26 mouse cellular contexts compared by ENCODE assay signal in the genomic region with DNA sequence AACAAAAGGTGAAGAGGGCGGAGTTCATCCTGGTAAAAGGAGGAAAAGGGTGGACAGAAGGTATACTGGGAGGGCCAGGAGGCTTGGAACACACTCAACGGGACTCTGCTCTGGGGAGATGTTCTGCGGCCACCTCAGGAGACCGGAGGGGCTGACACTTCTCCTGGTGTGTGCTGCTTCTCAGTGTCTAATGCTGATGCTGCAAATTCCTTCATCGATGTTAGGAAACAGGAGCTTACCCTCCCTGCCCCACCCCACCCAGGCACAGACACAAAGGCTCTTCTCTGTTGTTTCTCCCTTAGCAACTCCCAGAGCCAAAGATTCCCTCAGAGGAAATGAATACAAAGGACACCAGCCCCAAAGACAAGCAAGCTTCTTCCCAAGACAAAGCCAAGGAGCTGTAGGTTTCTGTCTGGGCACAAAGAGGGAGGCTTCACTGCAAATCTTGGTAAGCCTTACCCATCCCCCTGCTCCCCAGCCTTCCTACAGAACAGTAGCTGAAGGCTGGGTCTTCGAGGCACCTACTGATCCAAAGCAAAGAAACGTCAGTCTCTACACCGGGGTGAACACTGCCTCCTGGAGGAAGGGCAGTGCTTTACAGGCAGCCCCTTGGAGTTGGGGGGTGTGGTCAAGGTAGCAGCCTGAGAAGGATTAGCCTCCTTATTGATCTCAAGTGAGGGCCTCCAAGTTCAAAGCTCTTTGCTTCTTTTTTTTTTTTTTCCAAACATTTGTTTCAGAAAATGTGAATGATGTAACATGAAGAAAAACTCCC.
A peak's percentile ranks its signal among the peaks of the same experiment; 100 is the strongest.
DNase-seq lines count a peak whose midpoint lies in the region; ATAC-seq and TF ChIP-seq lines count a peak whose summit lies in the region.
"Had no signal": no experiment of that assay in that cellular context is flagged by ENCODE, and none has a peak within 500 bp of the region (broad histone marks: within the 10 kb centered on the region; RNA-seq: fewer than 3 reads in every experiment).

No protein-coding gene starts in this region.

- no peak overlapping the region for H3K4me2 ChIP-seq in CH12.LX (ENCODE audit: insufficient read depth, low read depth, poor library complexity, severe bottlenecking)
- H3K4me2 ChIP-seq in neural tube, embryonic 15.5 days, result no peak overlapping the region
- H3K4me2 ChIP-seq: embryonic facial prominence, embryonic 13.5 days; forebrain, embryonic 12.5 days; heart, embryonic 13.5 days; hindbrain, embryonic 15.5 days; liver, embryonic 12.5 days had no signal

- TF ChIP-seq EP300 in CH12.LX (IDR thresholded peaks at IDR 0.05; ENCODE audit: low read length), result no peak

- dilution Hi-C loops in CH12.LX (cut with MboI; ENCODE audit: extremely low pct_ligation_motif_present, extremely low pct_unique_long_range_greater_than_20kb, low sequenced_read_pairs), result no loop called here

- no peaks in the 10 kb centered on the region for H3K27me3 ChIP-seq in liver, adult 2 months (ENCODE audit: control insufficient read depth, insufficient read depth, low read length)
- H3K27me3 ChIP-seq in CH12.LX (replicated peaks) (peaks cover 3% of the 10 kb centered on the region), E14TG2a.4 (ENCODE audit: insufficient read depth, low read length) (peaks cover 13% of the 10 kb centered on the region; the same call in 1 of the 2 replicates)
- H3K27me3 ChIP-seq in neural tube, embryonic 15.5 days (replicated peaks), result no peaks in the 10 kb centered on the region
- H3K27me3 ChIP-seq: heart, embryonic 13.5 days; hindbrain, embryonic 15.5 days; liver, embryonic 12.5 days had no signal

- intact Hi-C loops in left cerebral cortex, postnatal 10 days (cut with DNase I), result no loop called here

- H3K4me1 ChIP-seq in liver, adult 2 months (ENCODE audit: control insufficient read depth, insufficient read depth, low read length), result peaks cover 2% of the 10 kb centered on the region; the same call in 1 of the 2 replicates
- H3K4me1 ChIP-seq in CH12.LX (ENCODE audit: control insufficient read depth in 1 of 2, insufficient read depth in 2 of 2) (peaks cover 0 to 6% of the 10 kb centered on the region in 2 experiments; a peak in 2 of 4 replicates), E14TG2a.4 (replicated peaks; ENCODE audit: low read depth, low read length) (peaks cover 4% of the 10 kb centered on the region; the same call in 1 of the 2 replicates)
- H3K4me1 ChIP-seq in neural tube, embryonic 15.5 days, result no peaks in the 10 kb centered on the region
- H3K4me1 ChIP-seq: hindbrain, embryonic 15.5 days; liver, embryonic 12.5 days had no signal

- peak; percentile 25; the same call in 1 of the 2 replicates for TF ChIP-seq CTCF in liver, adult 2 months (IDR thresholded peaks at IDR 0.05; ENCODE audit: low read depth, low read length)
- TF ChIP-seq CTCF in CH12.LX (conservative IDR thresholded peaks at IDR 0.05 in 1 of 2, IDR thresholded peaks at IDR 0.05 in 1 of 2; ENCODE audit: low read depth in 2 of 2, low read length in 2 of 2) (peak; percentile 9 to 65; a peak in 2 of 4 replicates), E14TG2a.4 (conservative IDR thresholded peaks at IDR 0.05; ENCODE audit: low read length) (peak; percentile 65)
- TF ChIP-seq CTCF in brain, embryonic 14.5 days (IDR thresholded peaks at IDR 0.05; ENCODE audit: borderline replicate concordance, extremely low read depth, insufficient read depth, insufficient read length), result 0 out of 2 replicates have a peak, but pooled peaks have one; percentile 1

- no peak for TF ChIP-seq POLR2A in liver, adult 2 months (IDR thresholded peaks at IDR 0.05; ENCODE audit: extremely low read depth, insufficient read depth, low read length)
- TF ChIP-seq POLR2A in CH12.LX (IDR thresholded peaks at IDR 0.05; ENCODE audit: low read depth, low read length), result no peak
- TF ChIP-seq POLR2A in brain, embryonic 14.5 days (IDR thresholded peaks at IDR 0.05; ENCODE audit: borderline replicate concordance, extremely low read depth, insufficient read depth, insufficient read length, poor library complexity, severe bottlenecking), result no peak

- H3K9me3 ChIP-seq in CH12.LX (replicated peaks; ENCODE audit: low read length) (no peaks in the 10 kb centered on the region), E14TG2a.4 (ENCODE audit: low read length) (no peaks in the 10 kb centered on the region)
- no peaks in the 10 kb centered on the region for H3K9me3 ChIP-seq in neural tube, embryonic 15.5 days (replicated peaks)
- H3K9me3 ChIP-seq: forebrain, embryonic 12.5 days; heart, embryonic 13.5 days; hindbrain, embryonic 15.5 days; liver, embryonic 12.5 days had no signal

- no peaks in the 10 kb centered on the region for H3K36me3 ChIP-seq in liver, adult 2 months (ENCODE audit: control insufficient read depth, insufficient read depth, low read length)
- H3K36me3 ChIP-seq in CH12.LX (replicated peaks in 1 of 2; ENCODE audit: control insufficient read depth in 1 of 2, insufficient read depth in 1 of 2, low read length in 1 of 2) (no peaks in the 10 kb centered on the region), E14TG2a.4 (ENCODE audit: insufficient read depth, low read length) (no peaks in the 10 kb centered on the region)
- no peaks in the 10 kb centered on the region for H3K36me3 ChIP-seq in neural tube, embryonic 15.5 days
- H3K36me3 ChIP-seq: embryonic facial prominence, embryonic 13.5 days; forebrain, embryonic 12.5 days; G1E; heart, embryonic 13.5 days; hindbrain, embryonic 15.5 days; liver, embryonic 12.5 days had no signal

- H3K4me3 ChIP-seq in liver, adult 2 months (ENCODE audit: insufficient read depth, low read depth, low read length), result no peak overlapping the region
- no peak overlapping the region for H3K4me3 ChIP-seq in CH12.LX (replicated peaks in 1 of 3; ENCODE audit: low read depth in 2 of 3, low read length in 2 of 3, poor library complexity in 1 of 3)
- H3K4me3 ChIP-seq in E14TG2a.4 (replicated peaks; ENCODE audit: low read length), result no peak overlapping the region
- H3K4me3 ChIP-seq in neural tube, embryonic 15.5 days (replicated peaks), result no peak overlapping the region
- H3K4me3 ChIP-seq: embryonic facial prominence, embryonic 13.5 days; erythroblast, embryonic 14.5 days; forebrain, embryonic 12.5 days; heart, adult 2 months; heart, embryonic 13.5 days; hindbrain, embryonic 15.5 days; liver, embryonic 12.5 days had no signal

- DNase-seq in liver, adult 2 months (ENCODE audit: extremely low read depth, low read depth, low spot score), result no peak
- DNase-seq in liver, result no peak
- DNase-seq in CH12.LX (ENCODE audit: extremely low read depth), result peak; percentile 24
- DNase-seq in brain, embryonic 14.5 days (ENCODE audit: low read depth), result no peak
- no peak for DNase-seq in left cerebral cortex, postnatal 10 days (ENCODE audit: extremely low spot score in 1 of 2, low spot score in 2 of 2)
- DNase-seq: adrenal gland, postnatal 10 days; cerebellum, adult 2 months; cerebellum, postnatal 25 days; gastrocnemius, postnatal 25 days; heart, adult 2 months; heart, postnatal 14 days; kidney, postnatal 10 days; lung, adult 2 months; lung, postnatal 4 days had no signal

- peak; percentile 46 for TF ChIP-seq RAD21 in CH12.LX (IDR thresholded peaks at IDR 0.05; ENCODE audit: low read depth, low read length)

- in situ Hi-C loops in CH12.LX (cut with MboI; ENCODE audit: low pct_ligation_motif_present, low pct_unique_long_range_greater_than_20kb, low sequenced_read_pairs), result no loop called here

- H3K79me2 ChIP-seq in liver, adult 2 months (ENCODE audit: control insufficient read depth, insufficient read depth, low read length), result no peaks in the 10 kb centered on the region
- H3K79me2 ChIP-seq in CH12.LX (replicated peaks; ENCODE audit: control insufficient read depth, extremely low read depth, insufficient read depth, poor library complexity, severe bottlenecking), result no peaks in the 10 kb centered on the region

- WGBS in liver, adult 2 months, result 87% methylated on average over 8 of the region's 8 CpGs
- 91% methylated on average over 8 of the region's 8 CpGs for WGBS in neural tube, embryonic 15.5 days

- no peak overlapping the region for H3K27ac ChIP-seq in liver, adult 2 months (replicated peaks; ENCODE audit: insufficient read depth, low read depth, low read length)
- H3K27ac ChIP-seq in CH12.LX (ENCODE audit: insufficient read depth, low read depth), result no peak overlapping the region
- no peak overlapping the region for H3K27ac ChIP-seq in neural tube, embryonic 15.5 days (replicated peaks)
- H3K27ac ChIP-seq: embryonic facial prominence, embryonic 13.5 days; forebrain, embryonic 12.5 days; heart, adult 2 months; heart, embryonic 13.5 days; hindbrain, embryonic 15.5 days; liver, embryonic 12.5 days had no signal

- ATAC-seq in neural tube, embryonic 15.5 days (ENCODE audit: low FRiP score), result no peak
- ATAC-seq: activated CD4-positive, CD25-positive, alpha-beta regulatory T cell, adult 4 months; intestine, embryonic 16.5 days; liver, embryonic 12.5 days; Patski had no signal

- H3K9ac ChIP-seq in liver, adult 2 months (ENCODE audit: low read depth, low read length), result no peak overlapping the region
- no peak overlapping the region for H3K9ac ChIP-seq in CH12.LX (ENCODE audit: insufficient read depth, low read depth)
- no peak overlapping the region for H3K9ac ChIP-seq in neural tube, embryonic 15.5 days (replicated peaks)
- H3K9ac ChIP-seq: embryonic facial prominence, embryonic 13.5 days; forebrain, embryonic 12.5 days; heart, embryonic 13.5 days; hindbrain, embryonic 15.5 days; liver, embryonic 12.5 days had no signal

TF ChIP-seq in CH12.LX, 34 proteins besides CTCF, POLR2A, EP300 and RAD21:
- TF ChIP-seq E2F4 (IDR thresholded peaks at IDR 0.05; ENCODE audit: insufficient replicate concordance, low read depth, low read length) (no peak), SMC3 (IDR thresholded peaks at IDR 0.05; ENCODE audit: low read depth, low read length) (peak; percentile 57), MAFK (IDR thresholded peaks at IDR 0.05; ENCODE audit: insufficient replicate concordance, low read length) (0 out of 2 replicates have a peak, but pooled peaks have one; percentile 17)

Comparison
In these comparisons a context has a peak if more than half of its experiments do, and no peak if none do; other contexts are left out.
1. CTCF ChIP-seq: peak in every context shown above with its lines; median percentile 65 in E14TG2a.4; 37 in CH12.LX; 25 in liver, adult 2 months; 1 in brain, embryonic 14.5 days.